Mouse (Mus musculus) olfactory bulb, adult 2 months (tissue): ENCODE data around the gene Pklr.

Source experiments
- CTCF ChIP-seq: fragments of 200-500 bp; IDR thresholded peaks from 2 replicates; pipeline ENCODE4 v1.5.1; 2012; ENCODE audit warnings: low read depth, mild to moderate bottlenecking, low read length, moderate library complexity; ENCODE audit not compliant: insufficient read depth
- POLR2A ChIP-seq: fragments of 200-500 bp; IDR thresholded peaks from 2 replicates; pipeline ENCODE4 v1.6.1; 2012; ENCODE audit warnings: mild to moderate bottlenecking, low read depth, low read length, moderate library complexity; ENCODE audit not compliant: insufficient read depth

- TF ChIP-seq POLR2A (no peak), CTCF (no peak)
Observed at GRCm38 (mm10) chr3:89091811-89092508, 44.0 kb upstream of the Pklr start.
